Mouse (Mus musculus): ENCODE results near the gene Sympk.

DNA sequence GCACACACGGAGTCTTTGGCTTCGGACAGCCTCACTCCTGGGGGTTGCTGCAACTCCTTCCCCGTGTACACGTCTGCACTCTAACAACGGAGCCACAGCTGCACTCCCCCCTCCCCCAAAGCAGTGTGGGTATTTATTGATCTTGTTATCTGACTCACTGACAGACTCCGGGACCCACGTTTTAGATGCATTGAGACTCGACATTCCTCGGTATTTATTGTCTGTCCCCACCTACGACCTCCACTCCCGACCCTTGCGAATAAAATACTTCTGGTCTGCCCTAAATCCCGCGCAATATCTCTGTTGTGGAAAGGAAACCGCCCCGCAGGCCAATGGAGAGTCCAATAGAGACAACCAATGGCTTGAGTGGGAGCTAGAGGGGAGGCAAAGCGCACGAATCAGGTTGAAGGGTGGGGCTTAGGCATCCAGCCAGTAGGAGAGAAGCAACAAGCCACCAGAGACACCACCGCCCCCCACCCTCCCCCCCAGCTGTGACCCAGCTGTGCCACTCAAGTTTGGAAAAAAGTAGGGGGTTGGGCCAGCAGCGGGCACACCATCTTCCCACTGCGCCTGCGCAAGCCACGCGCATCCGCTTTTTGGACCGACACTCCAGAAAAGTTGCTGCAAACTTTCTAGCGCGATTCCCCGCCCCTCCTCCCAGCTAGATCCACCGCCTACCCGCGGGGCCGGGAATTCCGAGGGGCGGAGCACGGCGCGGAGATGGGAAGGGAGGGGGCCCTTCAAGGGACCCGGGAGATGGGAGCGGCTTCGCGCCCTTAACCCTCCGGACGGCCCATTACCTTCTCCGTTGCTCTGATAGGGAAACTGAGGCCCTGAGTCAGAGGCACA, 69.6 kb downstream of the Sympk start:
- TF ChIP-seq CTCF (IDR thresholded peaks at IDR 0.05; ENCODE audit: borderline replicate concordance, extremely low read depth, insufficient read depth, insufficient read length) = no peak
- peak; percentile 60; the same call in 1 of the 2 replicates for TF ChIP-seq POLR2A (IDR thresholded peaks at IDR 0.05; ENCODE audit: borderline replicate concordance, extremely low read depth, insufficient read depth, insufficient read length, poor library complexity, severe bottlenecking)

Measured in brain, embryonic 14.5 days (tissue).